Mouse (Mus musculus): Measurements from ENCODE around the gene Mmp28.

Gene Mmp28

GRCm38 (mm10) chr11:83409087-83409754, 53.6 kb downstream of the Mmp28 start, which contains the start of gene Rasl10b:
Gene Rasl10b (plus strand): TSS chr11:83409137.
- peak; percentile 52 for DNase-seq (ENCODE audit: inconsistent ontology term)

GRCm38 (mm10) chr11:83408242-83408641, 54.6 kb downstream of the Mmp28 start:
- no peak for DNase-seq (ENCODE audit: inconsistent ontology term)

- DNase-seq (ENCODE audit: inconsistent ontology term) = no peak
Measured at GRCm38 (mm10) chr11:83406391-83406790, 56.5 kb downstream of the Mmp28 start.

GRCm38 (mm10) chr11:83403787-83404186, 59.1 kb downstream of the Mmp28 start:
- no peak for DNase-seq (ENCODE audit: inconsistent ontology term)

- DNase-seq (ENCODE audit: inconsistent ontology term) = peak; percentile 29
Measured at GRCm38 (mm10) chr11:83398724-83399123, 64.1 kb downstream of the Mmp28 start.

- no peak for DNase-seq (ENCODE audit: inconsistent ontology term)
Measured at GRCm38 (mm10) chr11:83397626-83398025, 65.2 kb downstream of the Mmp28 start.

GRCm38 (mm10) chr11:83394802-83395439, 68.0 kb downstream of the Mmp28 start:
- no peak for DNase-seq (ENCODE audit: inconsistent ontology term)

- DNase-seq (ENCODE audit: inconsistent ontology term) = no peak
Measured at GRCm38 (mm10) chr11:83393062-83393461, 69.8 kb downstream of the Mmp28 start.

All from Muller cell, postnatal 12 days (primary cell).